Mouse (Mus musculus): ENCODE results near the gene Gm20708. TPM values are rescaled to one million over a fixed set of nuclear protein-coding genes. Genes with fewer than 3 reads are reported as not detected.

Gm20708 gene
- polyA plus RNA-seq, 1 experiment from 2014 or later = 0.60 TPM

DNA sequence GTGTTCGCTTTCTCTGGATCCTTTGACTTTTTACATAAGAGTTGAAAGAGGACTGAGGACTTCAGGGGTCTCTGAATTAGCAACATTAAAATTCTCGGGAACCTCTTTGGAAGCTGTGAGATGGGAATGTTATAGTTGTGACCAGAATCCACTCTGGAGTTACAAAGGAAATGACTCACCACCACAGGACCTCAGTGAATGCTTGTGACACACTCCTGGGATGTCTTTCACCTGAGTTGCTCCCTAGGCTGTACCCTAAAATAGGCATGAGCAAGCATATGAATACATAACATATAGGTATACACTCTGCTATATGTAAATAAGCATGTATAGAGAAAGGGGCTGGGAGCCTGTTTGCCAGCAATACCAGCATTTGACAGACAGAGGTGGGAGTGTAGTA lies 34.0 kb downstream of the Gm20708 start:
- no peak overlapping the region for H3K4me3 ChIP-seq
- no peak for ATAC-seq (ENCODE audit: low FRiP score, low read depth)
- no peak overlapping the region for H3K9ac ChIP-seq
- H3K4me1 ChIP-seq = peaks cover 13% of the 10 kb centered on the region
- H3K36me3 ChIP-seq = no peaks in the 10 kb centered on the region
- WGBS = 77% methylated on average over 2 of the region's 2 CpGs
- H3K9me3 ChIP-seq = no peaks in the 10 kb centered on the region
- H3K4me2 ChIP-seq (replicated peaks) = no peak overlapping the region
- no peaks in the 10 kb centered on the region for H3K27me3 ChIP-seq
- H3K27ac ChIP-seq = no peak overlapping the region

DNA sequence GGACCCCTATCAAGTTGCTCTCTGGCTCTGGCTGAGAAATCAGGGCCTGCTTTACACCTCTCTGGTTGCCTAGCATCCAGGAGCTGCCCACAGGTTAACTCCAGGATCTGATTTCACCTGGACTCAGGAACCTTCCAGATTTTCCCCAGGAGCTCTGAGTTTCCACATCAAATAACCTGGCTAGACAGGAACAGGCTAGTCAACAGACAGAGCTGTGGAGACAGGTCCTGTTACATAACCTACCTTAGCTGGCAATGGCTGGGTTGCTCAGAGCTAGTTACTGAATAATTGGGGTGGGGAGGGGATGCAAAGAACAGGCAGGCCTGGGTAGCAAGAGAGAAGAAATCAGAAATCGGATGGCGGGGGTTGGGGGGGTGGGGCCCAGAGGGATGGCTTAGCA lies 35.5 kb downstream of the Gm20708 start:
- Histone ChIP-seq H3K9me3 (no peaks in the 10 kb centered on the region), H3K4me2 (replicated peaks) (no peak overlapping the region), H3K27ac (no peak overlapping the region), H3K36me3 (no peaks in the 10 kb centered on the region), H3K27me3 (no peaks in the 10 kb centered on the region), H3K9ac (no peak overlapping the region), H3K4me1 (peaks cover 17% of the 10 kb centered on the region), H3K4me3 (no peak overlapping the region)
- WGBS = 84% methylated on average over 2 of the region's 2 CpGs
- ATAC-seq (ENCODE audit: low FRiP score, low read depth) = no peak

- no peak for ATAC-seq (ENCODE audit: low FRiP score, low read depth)
- Histone ChIP-seq H3K4me1 (peaks cover 23% of the 10 kb centered on the region), H3K27me3 (no peaks in the 10 kb centered on the region), H3K27ac (no peak overlapping the region), H3K9me3 (no peaks in the 10 kb centered on the region), H3K36me3 (no peaks in the 10 kb centered on the region), H3K9ac (no peak overlapping the region), H3K4me2 (replicated peaks) (no peak overlapping the region), H3K4me3 (no peak overlapping the region)
- WGBS = 82% methylated on average over 2 of the region's 2 CpGs
Observed at GRCm38 (mm10) chr11:117845651-117846050, 36.2 kb downstream of the Gm20708 start.

GRCm38 (mm10) chr11:117846640-117847039 lies 37.2 kb downstream of the Gm20708 start:
- no peaks in the 10 kb centered on the region for H3K27me3 ChIP-seq
- 67% methylated on average over 5 of the region's 5 CpGs for WGBS
- peaks cover 4% of the 10 kb centered on the region; the same call in 1 of the 2 replicates for H3K36me3 ChIP-seq
- no peak overlapping the region for H3K4me3 ChIP-seq
- no peak overlapping the region for H3K9ac ChIP-seq
- ATAC-seq (ENCODE audit: low FRiP score, low read depth) = no peak
- no peak overlapping the region for H3K4me2 ChIP-seq (replicated peaks)
- no peaks in the 10 kb centered on the region for H3K9me3 ChIP-seq
- H3K4me1 ChIP-seq = peaks cover 28% of the 10 kb centered on the region
- H3K27ac ChIP-seq = no peak overlapping the region

GRCm38 (mm10) chr11:117847593-117848215 lies 38.2 kb downstream of the Gm20708 start:
- H3K9ac ChIP-seq = peak overlapping the region; percentile 86
- H3K4me1 ChIP-seq = peaks cover 28% of the 10 kb centered on the region
- peak overlapping the region; percentile 96 for H3K27ac ChIP-seq
- no peaks in the 10 kb centered on the region for H3K27me3 ChIP-seq
- H3K4me2 ChIP-seq (replicated peaks) = peak overlapping the region; percentile 85
- 65% methylated on average over 7 of the region's 7 CpGs for WGBS
- peak overlapping the region; percentile 70 for H3K4me3 ChIP-seq
- ATAC-seq (ENCODE audit: low FRiP score, low read depth) = no peak
- no peaks in the 10 kb centered on the region for H3K9me3 ChIP-seq
- peaks cover 15% of the 10 kb centered on the region for H3K36me3 ChIP-seq

DNA sequence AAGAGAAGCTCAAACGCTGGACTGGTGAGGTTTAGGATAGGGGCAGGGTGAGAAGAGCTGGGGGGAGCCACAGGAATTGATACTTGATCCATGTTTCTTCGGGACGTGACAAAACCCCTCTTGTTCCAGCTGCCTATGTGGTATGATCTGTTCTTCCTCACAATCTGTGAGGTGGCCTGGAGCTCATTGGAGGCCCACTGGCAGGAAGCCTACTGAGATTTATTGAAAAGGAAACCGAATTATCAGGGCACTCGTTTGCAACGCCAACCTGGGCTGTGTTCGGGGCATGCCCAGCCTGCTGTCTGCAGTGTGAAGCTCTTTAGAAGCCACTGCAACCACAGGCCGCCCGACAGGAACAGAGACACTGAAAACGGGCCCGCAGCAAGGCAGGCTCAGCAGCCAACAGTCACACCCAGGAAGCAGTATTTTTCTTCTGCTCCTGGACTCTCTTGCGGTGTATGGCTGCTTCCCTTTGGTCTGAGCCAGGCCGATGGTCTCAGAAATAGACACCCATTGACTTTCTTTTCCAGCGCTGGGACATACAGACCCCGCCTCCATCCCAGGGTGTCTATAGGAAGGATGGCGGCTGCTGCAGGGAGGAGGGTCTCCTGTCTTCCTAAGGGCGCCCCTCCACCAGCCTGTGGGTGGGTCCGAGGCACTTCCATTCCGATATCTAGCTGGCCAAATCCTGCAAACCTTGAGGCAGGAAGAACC lies 39.0 kb downstream of the Gm20708 start:
- ATAC-seq (ENCODE audit: low FRiP score, low read depth) = peak; percentile 84
- H3K27me3 ChIP-seq = no peaks in the 10 kb centered on the region
- H3K36me3 ChIP-seq = peaks cover 22% of the 10 kb centered on the region
- H3K9me3 ChIP-seq = no peaks in the 10 kb centered on the region
- peak overlapping the region; percentile 96 for H3K27ac ChIP-seq
- WGBS = 7% methylated on average over 19 of the region's 19 CpGs
- peaks cover 28% of the 10 kb centered on the region for H3K4me1 ChIP-seq
- H3K4me3 ChIP-seq = peak overlapping the region; percentile 70
- peak overlapping the region; percentile 85 for H3K4me2 ChIP-seq (replicated peaks)
- H3K9ac ChIP-seq = peak overlapping the region; percentile 86

DNA sequence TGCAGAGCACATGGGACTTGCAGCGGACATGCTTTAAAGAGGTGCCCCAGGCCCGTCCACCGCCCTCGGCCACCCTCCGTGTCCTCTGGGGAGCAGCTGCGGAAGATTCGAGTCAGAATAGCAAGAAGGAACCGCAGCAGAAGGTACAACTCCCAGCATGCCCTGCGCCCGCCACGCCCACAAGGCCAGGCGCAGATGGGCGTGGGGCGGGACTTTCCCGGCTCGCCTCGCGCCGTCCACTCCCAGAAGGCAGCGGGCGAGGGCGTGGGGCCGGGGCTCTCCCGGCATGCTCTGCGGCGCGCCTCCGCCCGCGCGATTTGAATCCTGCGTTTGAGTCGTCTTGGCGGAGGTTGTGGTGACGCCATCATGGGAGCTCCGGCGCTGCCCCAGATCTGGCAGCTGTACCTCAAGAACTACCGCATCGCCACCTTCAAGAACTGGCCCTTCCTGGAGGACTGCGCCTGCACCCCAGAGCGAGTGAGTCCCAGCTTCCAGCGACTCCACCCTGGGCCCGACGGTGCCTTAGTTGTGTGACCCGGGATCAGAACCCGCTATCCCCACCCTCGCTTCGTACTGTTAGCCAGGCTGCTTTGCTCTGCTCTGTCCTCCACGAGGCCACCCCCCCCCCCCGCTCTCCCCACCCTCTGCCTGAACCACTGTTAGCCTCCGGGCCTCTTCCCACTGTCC lies 39.7 kb downstream of the Gm20708 start, which contains the start of gene Birc5:
TSS of gene Birc5 (plus strand) at position 267 of the 687 bp plus-strand sequence.
- Histone ChIP-seq H3K27me3 (no peaks in the 10 kb centered on the region), H3K9me3 (no peaks in the 10 kb centered on the region), H3K4me3 (peak within 1 kb of the TSS; percentile 70), H3K36me3 (peaks cover 29% of the 10 kb centered on the region), H3K4me2 (replicated peaks) (peak within 1 kb of the TSS; percentile 85), H3K4me1 (peaks cover 28% of the 10 kb centered on the region), H3K27ac (peak within 1 kb of the TSS; percentile 96), H3K9ac (peak within 1 kb of the TSS; percentile 86)
- ATAC-seq (ENCODE audit: low FRiP score, low read depth) = peak; percentile 93
- WGBS = under 1% methylated on average over 51 of the region's 51 CpGs

- Histone ChIP-seq H3K27me3 (no peaks in the 10 kb centered on the region), H3K9me3 (no peaks in the 10 kb centered on the region), H3K36me3 (peaks cover 64% of the 10 kb centered on the region), H3K4me3 (no peak overlapping the region), H3K9ac (no peak overlapping the region), H3K4me2 (replicated peaks) (no peak overlapping the region), H3K27ac (no peak overlapping the region), H3K4me1 (peaks cover 23% of the 10 kb centered on the region)
- WGBS = 91% methylated on average over 3 of the region's 3 CpGs
- ATAC-seq (ENCODE audit: low FRiP score, low read depth) = no peak
Observed at GRCm38 (mm10) chr11:117852875-117853274, 43.4 kb downstream of the Gm20708 start.

GRCm38 (mm10) chr11:117854241-117854640 lies 44.8 kb downstream of the Gm20708 start:
- no peak overlapping the region for H3K9ac ChIP-seq
- H3K36me3 ChIP-seq = peaks cover 64% of the 10 kb centered on the region
- 89% methylated on average over 9 of the region's 9 CpGs for WGBS
- peaks cover 16% of the 10 kb centered on the region for H3K4me1 ChIP-seq
- no peak overlapping the region for H3K4me2 ChIP-seq (replicated peaks)
- H3K9me3 ChIP-seq = no peaks in the 10 kb centered on the region
- no peak for ATAC-seq (ENCODE audit: low FRiP score, low read depth)
- H3K27me3 ChIP-seq = peaks cover 11% of the 10 kb centered on the region
- no peak overlapping the region for H3K4me3 ChIP-seq
- no peak overlapping the region for H3K27ac ChIP-seq

DNA sequence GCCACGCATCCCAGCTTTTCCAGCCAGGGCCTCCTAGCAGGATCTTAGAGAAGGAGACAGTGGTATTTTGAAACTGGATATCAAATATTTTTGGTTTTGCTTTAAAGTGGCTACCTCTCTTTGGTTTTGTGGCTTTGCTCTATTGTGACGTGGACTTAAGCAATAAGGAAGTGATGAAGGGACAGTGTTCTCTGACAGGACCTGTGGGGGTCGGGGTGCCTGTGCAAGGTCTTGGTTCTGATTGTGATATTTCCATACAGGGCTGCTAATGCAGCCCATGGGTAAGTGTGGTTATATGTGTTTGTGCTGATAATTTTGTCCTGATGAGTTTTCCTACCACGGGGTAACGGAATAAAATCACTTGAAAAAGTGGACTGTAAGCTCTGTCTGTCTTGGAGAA lies 45.9 kb downstream of the Gm20708 start:
- Histone ChIP-seq H3K27me3 (peaks cover 22% of the 10 kb centered on the region), H3K4me1 (peaks cover 15% of the 10 kb centered on the region), H3K4me3 (no peak overlapping the region), H3K36me3 (peaks cover 64% of the 10 kb centered on the region), H3K9ac (no peak overlapping the region), H3K27ac (no peak overlapping the region), H3K9me3 (no peaks in the 10 kb centered on the region), H3K4me2 (replicated peaks) (no peak overlapping the region)
- WGBS = 95% methylated on average over 5 of the region's 5 CpGs
- no peak for ATAC-seq (ENCODE audit: low FRiP score, low read depth)

GRCm38 (mm10) chr11:117855975-117856374 lies 46.5 kb downstream of the Gm20708 start:
- no peak overlapping the region for H3K27ac ChIP-seq
- no peak overlapping the region for H3K4me2 ChIP-seq (replicated peaks)
- H3K36me3 ChIP-seq = peaks cover 63% of the 10 kb centered on the region
- H3K4me3 ChIP-seq = no peak overlapping the region
- 80% methylated on average over 1 of the region's 1 CpGs for WGBS
- peaks cover 28% of the 10 kb centered on the region for H3K27me3 ChIP-seq
- no peak for ATAC-seq (ENCODE audit: low FRiP score, low read depth)
- H3K9me3 ChIP-seq = no peaks in the 10 kb centered on the region
- no peak overlapping the region for H3K9ac ChIP-seq
- peaks cover 13% of the 10 kb centered on the region for H3K4me1 ChIP-seq

GRCm38 (mm10) chr11:117857462-117857861 lies 48.0 kb downstream of the Gm20708 start:
- whole genome bisulfite sequencing = 94% methylated on average over 10 of the region's 10 CpGs
- H3K4me2 ChIP-seq (replicated peaks) = no peak overlapping the region
- H3K4me1 ChIP-seq = peaks cover 10% of the 10 kb centered on the region
- no peaks in the 10 kb centered on the region for H3K9me3 ChIP-seq
- H3K36me3 ChIP-seq = peaks cover 51% of the 10 kb centered on the region
- H3K27me3 ChIP-seq = peaks cover 43% of the 10 kb centered on the region
- H3K4me3 ChIP-seq = no peak overlapping the region
- ATAC-seq (ENCODE audit: low FRiP score, low read depth) = no peak
- no peak overlapping the region for H3K27ac ChIP-seq
- no peak overlapping the region for H3K9ac ChIP-seq

Data from limb, embryonic 13.5 days (tissue).